Mouse (Mus musculus): Measurements from ENCODE around the gene Pax5.

Pax5 gene

GRCm38 (mm10) chr4:44542101-44542500 lies 168.2 kb downstream of the Pax5 start:
- DNase-seq (ENCODE audit: low read depth): no peak

GRCm38 (mm10) chr4:44538488-44538887 lies 171.8 kb downstream of the Pax5 start:
- no peak for DNase-seq (ENCODE audit: low read depth)

GRCm38 (mm10) chr4:44536794-44537193 lies 173.5 kb downstream of the Pax5 start:
- DNase-seq (ENCODE audit: low read depth): no peak

GRCm38 (mm10) chr4:44535646-44536045 lies 174.6 kb downstream of the Pax5 start:
- DNase-seq (ENCODE audit: low read depth): no peak

- no peak for DNase-seq (ENCODE audit: low read depth)
These were observed 177.0 kb downstream of the Pax5 start for GRCm38 (mm10) chr4:44533286-44533685.

- DNase-seq (ENCODE audit: low read depth): no peak
These were observed 177.6 kb downstream of the Pax5 start for GRCm38 (mm10) chr4:44532731-44533130.

- no peak for DNase-seq (ENCODE audit: low read depth)
These were observed 185.0 kb downstream of the Pax5 start for GRCm38 (mm10) chr4:44525336-44525735.

- no peak for DNase-seq (ENCODE audit: low read depth)
These were observed 191.4 kb downstream of the Pax5 start for GRCm38 (mm10) chr4:44518923-44519322.

GRCm38 (mm10) chr4:44513981-44514380 lies 196.3 kb downstream of the Pax5 start:
- DNase-seq (ENCODE audit: low read depth): no peak

GRCm38 (mm10) chr4:44511682-44512081 lies 198.6 kb downstream of the Pax5 start:
- DNase-seq (ENCODE audit: low read depth): no peak

- DNase-seq (ENCODE audit: low read depth): no peak
These were observed 201.7 kb downstream of the Pax5 start for GRCm38 (mm10) chr4:44508386-44509226.

- DNase-seq (ENCODE audit: low read depth): no peak
These were observed 202.4 kb downstream of the Pax5 start for GRCm38 (mm10) chr4:44507861-44508260.

GRCm38 (mm10) chr4:44504998-44505397 lies 205.3 kb downstream of the Pax5 start:
- no peak for DNase-seq (ENCODE audit: low read depth)

- no peak for DNase-seq (ENCODE audit: low read depth)
These were observed 208.0 kb downstream of the Pax5 start for GRCm38 (mm10) chr4:44502196-44502867.

GRCm38 (mm10) chr4:44498156-44498555 lies 212.1 kb downstream of the Pax5 start:
- DNase-seq (ENCODE audit: low read depth): no peak

GRCm38 (mm10) chr4:44495836-44496235 lies 214.5 kb downstream of the Pax5 start:
- DNase-seq (ENCODE audit: low read depth): no peak

GRCm38 (mm10) chr4:44493756-44494155 lies 216.5 kb downstream of the Pax5 start:
- no peak for DNase-seq (ENCODE audit: low read depth)

- no peak for DNase-seq (ENCODE audit: low read depth)
These were observed 219.4 kb downstream of the Pax5 start for GRCm38 (mm10) chr4:44490872-44491271.

- DNase-seq (ENCODE audit: low read depth): no peak
These were observed 221.6 kb downstream of the Pax5 start for GRCm38 (mm10) chr4:44488702-44489101.

- DNase-seq (ENCODE audit: low read depth): no peak
These were observed 222.1 kb downstream of the Pax5 start for GRCm38 (mm10) chr4:44488219-44488618.

- no peak for DNase-seq (ENCODE audit: low read depth)
These were observed 227.4 kb downstream of the Pax5 start for GRCm38 (mm10) chr4:44482851-44483250.

- no peak for DNase-seq (ENCODE audit: low read depth)
These were observed 230.5 kb downstream of the Pax5 start for GRCm38 (mm10) chr4:44479755-44480154.

Data from fibroblast of lung, adult 2 months (primary cell).